Mouse (Mus musculus) CH12.LX (cell line): ENCODE measurements around the gene Bloc1s1.

ENCODE experiments used
- EP300 ChIP-seq: IDR thresholded peaks from 2 replicates; pipeline ENCODE4 v1.6.1; 2011; ENCODE audit warnings: low read length, improper control_type of control experiment
- JUND ChIP-seq: conservative IDR thresholded peaks from 2 replicates; pipeline ENCODE4 v1.6.1; 2011; ENCODE audit warnings: low read depth, low read length, improper control_type of control experiment
- POLR2A ChIP-seq: IDR thresholded peaks from 2 replicates; pipeline ENCODE4 v1.6.1; 2011; ENCODE audit warnings: low read depth, mild to moderate bottlenecking, improper control_type of control experiment, low read length

- TF ChIP-seq EP300 (no peak), POLR2A (no peak), JUND (no peak)
These were observed 47.0 kb upstream of the Bloc1s1 start for GRCm38 (mm10) chr10:128970740-128971250.
